Mouse (Mus musculus): ENCODE data around the gene Bpgm. TPM values are rescaled to one million over a fixed set of nuclear protein-coding genes. Genes with fewer than 3 reads are reported as not detected.

The Bpgm gene
- total RNA-seq, 2 experiments from 2014 or later: 97.7 to 105 TPM

- no peak for DNase-seq (ENCODE audit: low spot score)
Observed at GRCm38 (mm10) chr6:34483390-34483789, 7.4 kb downstream of the Bpgm start.

- DNase-seq (ENCODE audit: low spot score): no peak
Observed at GRCm38 (mm10) chr6:34483811-34484210, 7.8 kb downstream of the Bpgm start.

GRCm38 (mm10) chr6:34486071-34486626, 10.1 kb downstream of the Bpgm start:
- DNase-seq (ENCODE audit: low spot score): peak; percentile 53

GRCm38 (mm10) chr6:34493327-34494095, 17.5 kb downstream of the Bpgm start:
- peak; percentile 36 for DNase-seq (ENCODE audit: low spot score)

- DNase-seq (ENCODE audit: low spot score): peak; percentile 71
Observed at GRCm38 (mm10) chr6:34495140-34495551, 19.1 kb downstream of the Bpgm start.

- no peak for DNase-seq (ENCODE audit: low spot score)
Observed at GRCm38 (mm10) chr6:34497991-34498625, 22.1 kb downstream of the Bpgm start.

- no peak for DNase-seq (ENCODE audit: low spot score)
Observed at GRCm38 (mm10) chr6:34502291-34502690, 26.3 kb downstream of the Bpgm start.

- no peak for DNase-seq (ENCODE audit: low spot score)
Observed at GRCm38 (mm10) chr6:34505957-34506356, 29.9 kb downstream of the Bpgm start.

GRCm38 (mm10) chr6:34507581-34507980, 31.6 kb downstream of the Bpgm start:
- DNase-seq (ENCODE audit: low spot score): no peak

GRCm38 (mm10) chr6:34508016-34508415, 32.0 kb downstream of the Bpgm start:
- DNase-seq (ENCODE audit: low spot score): no peak

- DNase-seq (ENCODE audit: low spot score): no peak
Observed at GRCm38 (mm10) chr6:34510277-34510676, 34.3 kb downstream of the Bpgm start.

- DNase-seq (ENCODE audit: low spot score): peak; percentile 38
Observed at GRCm38 (mm10) chr6:34511410-34511809, 35.4 kb downstream of the Bpgm start.

- DNase-seq (ENCODE audit: low spot score): no peak
Observed at GRCm38 (mm10) chr6:34512741-34513140, 36.7 kb downstream of the Bpgm start.

- no peak for DNase-seq (ENCODE audit: low spot score)
Observed at GRCm38 (mm10) chr6:34514655-34515054, 38.6 kb downstream of the Bpgm start.

- DNase-seq (ENCODE audit: low spot score): peak; percentile 49
Observed at GRCm38 (mm10) chr6:34515098-34515782, 39.2 kb downstream of the Bpgm start.

GRCm38 (mm10) chr6:34515783-34516099, 39.7 kb downstream of the Bpgm start:
- no peak for DNase-seq (ENCODE audit: low spot score)

- no peak for DNase-seq (ENCODE audit: low spot score)
Observed at GRCm38 (mm10) chr6:34517750-34518149, 41.7 kb downstream of the Bpgm start.

- DNase-seq (ENCODE audit: low spot score): no peak
Observed at GRCm38 (mm10) chr6:34519087-34519486, 43.1 kb downstream of the Bpgm start.

- no peak for DNase-seq (ENCODE audit: low spot score)
Observed at GRCm38 (mm10) chr6:34520491-34520890, 44.5 kb downstream of the Bpgm start.

- DNase-seq (ENCODE audit: low spot score): no peak
Observed at GRCm38 (mm10) chr6:34520912-34521311, 44.9 kb downstream of the Bpgm start.

- DNase-seq (ENCODE audit: low spot score): peak; percentile 39
Observed at GRCm38 (mm10) chr6:34523476-34523875, 47.5 kb downstream of the Bpgm start.

- no peak for DNase-seq (ENCODE audit: low spot score)
Observed at GRCm38 (mm10) chr6:34525499-34525924, 49.5 kb downstream of the Bpgm start.
